Mouse (Mus musculus): ENCODE results near the gene Ccl11. TPM values are rescaled to one million over a fixed set of nuclear protein-coding genes. Genes with fewer than 3 reads are reported as not detected.

Gene Ccl11
- not detected in 2 replicates for polyA plus RNA-seq (2016; fragmentation: Nextera tagmentation; extraction: Ambion mirVana)

DNA sequence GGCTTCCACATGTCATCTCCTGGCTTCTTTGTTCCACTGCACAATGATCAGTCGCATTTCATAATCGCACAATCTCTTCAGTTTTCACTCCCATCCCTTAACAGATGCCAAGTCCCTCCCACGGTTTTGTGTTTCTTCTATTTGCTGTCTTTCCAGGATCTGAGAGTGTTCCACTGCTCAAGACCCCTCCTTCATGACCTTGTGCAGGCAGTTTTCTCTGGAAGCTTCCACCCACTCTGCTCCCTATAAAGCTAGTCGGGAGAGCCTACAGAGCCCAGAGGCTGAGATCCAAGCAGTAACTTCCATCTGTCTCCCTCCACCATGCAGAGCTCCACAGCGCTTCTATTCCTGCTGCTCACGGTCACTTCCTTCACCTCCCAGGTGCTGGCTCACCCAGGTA, at the start of gene Ccl11:
Ccl11 (plus strand) TSS at position 178 of the 400 bp plus-strand sequence.
- DNase-seq (ENCODE audit: low spot score) = no peak
- H3K9me3 ChIP-seq (replicated peaks) = no peaks in the 10 kb centered on the region
- H3K4me3 ChIP-seq = no peak within 1 kb of the TSS
- H3K27ac ChIP-seq = no peak within 1 kb of the TSS
- no peaks in the 10 kb centered on the region for H3K36me3 ChIP-seq
- WGBS = 86% methylated on average over 6 of the region's 6 CpGs
- H3K27me3 ChIP-seq (ENCODE audit: low read depth, poor library complexity, severe bottlenecking) = no peaks in the 10 kb centered on the region
- H3K4me1 ChIP-seq = peaks cover 10% of the 10 kb centered on the region; the same call in 1 of the 2 replicates

- Histone ChIP-seq H3K36me3 (no peaks in the 10 kb centered on the region), H3K27ac (no peak overlapping the region), H3K9me3 (replicated peaks) (no peaks in the 10 kb centered on the region), H3K4me3 (no peak overlapping the region), H3K27me3 (ENCODE audit: low read depth, poor library complexity, severe bottlenecking) (no peaks in the 10 kb centered on the region), H3K4me1 (peaks cover 15% of the 10 kb centered on the region)
- 93% methylated on average over 3 of the region's 3 CpGs for WGBS
- DNase-seq (ENCODE audit: low spot score) = no peak
Measured at GRCm38 (mm10) chr11:82010115-82010514, 47.5 kb upstream of the Ccl11 start.

DNA sequence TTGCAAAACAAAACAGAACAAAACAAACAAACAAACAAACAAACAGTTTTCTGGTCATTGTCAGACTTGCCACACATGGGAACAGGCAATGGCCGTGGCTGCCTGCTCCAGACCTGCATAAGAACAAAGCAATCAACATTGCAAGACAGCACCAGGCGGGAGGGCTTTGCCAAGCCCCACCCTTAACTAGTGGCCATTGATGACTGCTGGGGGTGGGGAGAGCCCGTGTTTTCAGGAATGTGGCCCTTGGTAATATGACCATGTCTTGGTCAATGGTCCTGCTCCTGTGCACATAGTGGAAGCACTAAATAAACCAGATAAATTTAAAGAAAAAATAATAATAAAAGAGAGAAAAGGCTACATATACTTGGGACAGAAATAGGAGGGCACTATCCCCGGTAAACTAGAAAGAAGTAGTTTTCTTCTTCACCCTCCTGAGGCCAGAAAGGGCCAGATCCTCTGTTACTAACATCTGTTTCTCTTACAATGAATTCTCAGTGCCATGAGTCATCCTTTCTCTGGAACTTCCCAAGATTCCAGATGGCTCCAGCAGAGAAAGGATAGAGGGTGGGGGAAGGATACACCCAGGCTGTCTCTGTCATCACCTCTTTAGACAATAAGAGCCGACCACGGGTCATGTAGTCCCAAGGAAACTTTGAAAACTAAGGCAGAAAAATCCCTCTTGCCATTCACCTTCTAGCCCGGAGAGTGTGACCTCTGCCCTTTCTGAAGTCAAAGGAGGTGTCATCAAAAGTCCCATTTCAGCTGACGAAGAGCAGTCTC, 46.0 kb upstream of the Ccl11 start:
- Histone ChIP-seq H3K27me3 (ENCODE audit: low read depth, poor library complexity, severe bottlenecking) (no peaks in the 10 kb centered on the region), H3K9me3 (replicated peaks) (no peaks in the 10 kb centered on the region), H3K36me3 (no peaks in the 10 kb centered on the region), H3K27ac (no peak overlapping the region), H3K4me1 (peaks cover 14% of the 10 kb centered on the region), H3K4me3 (no peak overlapping the region)
- DNase-seq (ENCODE audit: low spot score) = no peak
- 54% methylated on average over 8 of the region's 8 CpGs for WGBS

DNA sequence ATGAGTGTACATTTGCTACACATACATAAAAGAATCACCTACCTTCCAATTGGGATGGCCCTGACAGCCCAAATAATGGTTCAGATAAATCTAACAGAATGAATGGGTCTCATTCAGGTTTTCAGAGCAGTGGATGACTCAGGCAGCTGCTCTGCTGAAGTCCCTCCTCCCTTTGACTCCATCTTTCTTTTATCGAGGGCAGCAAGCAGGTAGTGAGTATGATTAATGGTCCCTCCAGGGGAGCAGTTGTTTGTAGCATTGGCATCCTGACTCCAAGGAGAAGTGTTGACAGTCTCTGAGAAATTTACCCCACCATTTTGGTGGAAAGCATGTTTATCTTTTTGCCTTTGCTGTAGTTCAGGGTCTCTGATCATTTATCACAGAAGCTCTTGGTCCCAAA, 43.9 kb upstream of the Ccl11 start:
- no peak for DNase-seq (ENCODE audit: low spot score)
- Histone ChIP-seq H3K27me3 (ENCODE audit: low read depth, poor library complexity, severe bottlenecking) (no peaks in the 10 kb centered on the region), H3K27ac (no peak overlapping the region), H3K36me3 (no peaks in the 10 kb centered on the region), H3K4me1 (peaks cover 3% of the 10 kb centered on the region; the same call in 1 of the 2 replicates), H3K4me3 (no peak overlapping the region), H3K9me3 (replicated peaks) (no peaks in the 10 kb centered on the region)
- WGBS = 42% methylated on average over 1 of the region's 1 CpGs

DNA sequence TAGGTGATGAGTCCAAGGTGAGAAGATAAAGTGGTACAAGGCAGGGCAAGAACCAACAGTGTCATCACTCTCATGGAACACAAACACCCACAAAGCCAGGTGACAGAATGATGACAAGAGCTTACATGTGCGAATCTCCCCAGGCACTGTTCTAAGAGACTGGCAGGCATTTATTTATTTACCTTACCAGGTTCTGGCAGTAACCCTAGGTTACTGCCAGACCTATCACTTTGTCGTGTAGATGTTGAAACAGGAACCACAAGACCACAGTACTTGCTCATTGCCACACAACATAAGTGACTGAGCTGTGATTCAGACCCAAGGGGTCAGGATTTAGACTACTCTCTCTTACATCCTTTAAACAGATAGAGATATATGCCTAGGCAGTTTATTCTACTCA, 42.6 kb upstream of the Ccl11 start:
- H3K36me3 ChIP-seq = no peaks in the 10 kb centered on the region
- WGBS = 62% methylated on average over 2 of the region's 2 CpGs
- DNase-seq (ENCODE audit: low spot score) = no peak
- no peak overlapping the region for H3K27ac ChIP-seq
- H3K4me3 ChIP-seq = no peak overlapping the region
- H3K27me3 ChIP-seq (ENCODE audit: low read depth, poor library complexity, severe bottlenecking) = no peaks in the 10 kb centered on the region
- no peaks in the 10 kb centered on the region for H3K9me3 ChIP-seq (replicated peaks)
- H3K4me1 ChIP-seq = peaks cover 3% of the 10 kb centered on the region; the same call in 1 of the 2 replicates

DNA sequence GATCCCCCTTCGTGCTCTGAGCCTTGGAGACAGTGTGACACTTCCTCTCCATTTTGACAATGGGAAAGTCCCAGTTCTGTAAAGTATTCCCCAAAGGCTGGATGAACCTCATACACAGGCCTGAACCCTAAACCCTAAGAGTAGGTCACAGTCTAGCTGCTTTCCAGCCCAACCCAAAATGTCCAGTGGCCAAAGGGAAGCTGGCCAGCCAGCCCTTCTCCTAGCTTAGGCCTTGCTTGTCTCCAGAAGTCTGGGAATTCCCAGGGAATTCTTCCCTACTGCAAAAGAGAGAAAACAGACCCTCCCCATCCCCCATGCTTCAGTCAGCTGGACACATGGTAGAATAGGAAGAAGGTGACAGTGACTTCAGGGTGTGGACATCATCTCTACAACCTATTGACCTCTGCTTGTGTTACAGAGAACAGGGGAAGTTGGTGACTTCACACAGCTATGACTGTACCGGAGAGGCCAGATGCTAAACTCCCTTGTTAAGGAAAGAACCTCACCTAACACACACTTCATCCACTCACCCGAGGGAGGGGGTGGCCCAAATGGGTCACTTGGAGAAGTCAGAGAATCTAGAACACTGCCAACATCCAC, 41.3 kb upstream of the Ccl11 start:
- no peaks in the 10 kb centered on the region for H3K27me3 ChIP-seq (ENCODE audit: low read depth, poor library complexity, severe bottlenecking)
- H3K9me3 ChIP-seq (replicated peaks) = no peaks in the 10 kb centered on the region
- 81% methylated on average over 3 of the region's 3 CpGs for WGBS
- no peak for DNase-seq (ENCODE audit: low spot score)
- no peak overlapping the region for H3K27ac ChIP-seq
- peaks cover 3% of the 10 kb centered on the region; the same call in 1 of the 2 replicates for H3K4me1 ChIP-seq
- no peak overlapping the region for H3K4me3 ChIP-seq
- no peaks in the 10 kb centered on the region for H3K36me3 ChIP-seq

DNA sequence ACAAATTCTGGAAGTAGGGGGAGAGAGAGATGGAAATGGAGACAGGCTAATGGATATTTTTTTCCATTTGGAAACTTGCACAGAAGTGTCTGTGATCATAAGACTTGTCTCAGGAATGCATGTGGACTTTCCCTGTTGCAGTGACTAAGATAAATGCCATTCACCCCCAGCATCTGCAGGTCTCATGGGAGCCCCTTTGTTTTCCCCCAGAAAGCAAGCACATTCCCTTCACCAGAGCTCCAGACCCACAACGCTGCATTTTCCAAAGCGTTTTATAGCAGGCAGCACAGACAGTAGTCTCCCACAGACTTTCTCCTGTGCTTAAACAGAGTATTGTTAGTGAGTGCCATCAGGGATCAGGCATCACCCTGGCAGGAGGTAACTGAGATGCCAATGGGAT, 38.2 kb upstream of the Ccl11 start:
- WGBS = 67% methylated on average over 2 of the region's 2 CpGs
- Histone ChIP-seq H3K4me1 (no peaks in the 10 kb centered on the region), H3K9me3 (replicated peaks) (no peaks in the 10 kb centered on the region), H3K27me3 (ENCODE audit: low read depth, poor library complexity, severe bottlenecking) (no peaks in the 10 kb centered on the region), H3K27ac (no peak overlapping the region), H3K4me3 (no peak overlapping the region), H3K36me3 (no peaks in the 10 kb centered on the region)
- DNase-seq (ENCODE audit: low spot score) = no peak

DNA sequence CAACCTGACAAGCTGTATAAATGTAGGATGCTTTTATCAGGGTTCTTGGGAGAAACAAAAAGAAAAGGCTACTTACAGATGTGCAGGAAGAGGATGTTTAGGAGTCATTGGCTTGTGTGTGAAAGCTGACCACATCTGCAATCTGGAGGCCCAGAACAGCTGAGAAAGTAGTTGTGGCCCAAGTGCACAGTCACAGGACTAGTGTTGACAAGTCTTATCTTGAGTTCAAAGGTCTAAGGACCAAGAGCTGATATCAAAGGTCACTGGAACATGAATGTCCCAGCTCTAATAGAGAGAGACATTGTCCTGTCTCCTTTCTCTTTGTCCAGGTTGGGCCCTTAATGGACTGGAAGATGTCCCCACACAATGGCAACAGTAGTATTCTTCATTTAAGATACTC, 37.8 kb upstream of the Ccl11 start:
- no peak for DNase-seq (ENCODE audit: low spot score)

DNA sequence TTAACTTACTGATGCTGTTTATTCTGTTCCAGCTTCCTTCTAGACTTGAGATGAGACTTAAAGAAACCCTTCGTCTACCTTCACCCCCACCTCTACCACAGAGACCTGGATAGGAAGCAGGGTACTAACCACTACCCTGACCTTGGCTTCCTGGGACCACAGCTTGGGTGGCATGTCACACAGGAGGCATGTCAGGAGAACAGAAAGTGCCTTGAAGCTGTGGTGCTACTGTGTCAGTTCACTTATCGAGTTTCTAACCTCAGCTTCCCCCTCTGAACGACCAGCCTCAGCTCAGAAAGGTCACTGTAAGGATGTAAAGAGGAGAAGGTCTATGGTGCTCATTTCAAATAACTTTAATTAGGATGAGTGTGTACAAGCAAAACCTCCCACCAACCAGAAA, 36.2 kb upstream of the Ccl11 start:
- H3K27ac ChIP-seq = no peak overlapping the region
- 75% methylated on average over 3 of the region's 3 CpGs for WGBS
- no peak for DNase-seq (ENCODE audit: low spot score)
- H3K4me1 ChIP-seq = no peaks in the 10 kb centered on the region
- H3K27me3 ChIP-seq (ENCODE audit: low read depth, poor library complexity, severe bottlenecking) = no peaks in the 10 kb centered on the region
- no peaks in the 10 kb centered on the region for H3K9me3 ChIP-seq (replicated peaks)
- H3K36me3 ChIP-seq = no peaks in the 10 kb centered on the region
- no peak overlapping the region for H3K4me3 ChIP-seq

More for the DNA sequence above, 37.8 kb upstream of the Ccl11 start:
- no peaks in the 10 kb centered on the region for H3K36me3 ChIP-seq
- no peaks in the 10 kb centered on the region for H3K27me3 ChIP-seq (ENCODE audit: low read depth, poor library complexity, severe bottlenecking)
- H3K4me1 ChIP-seq = no peaks in the 10 kb centered on the region
- H3K9me3 ChIP-seq (replicated peaks) = no peaks in the 10 kb centered on the region
- H3K27ac ChIP-seq = no peak overlapping the region
- no peak overlapping the region for H3K4me3 ChIP-seq

DNA sequence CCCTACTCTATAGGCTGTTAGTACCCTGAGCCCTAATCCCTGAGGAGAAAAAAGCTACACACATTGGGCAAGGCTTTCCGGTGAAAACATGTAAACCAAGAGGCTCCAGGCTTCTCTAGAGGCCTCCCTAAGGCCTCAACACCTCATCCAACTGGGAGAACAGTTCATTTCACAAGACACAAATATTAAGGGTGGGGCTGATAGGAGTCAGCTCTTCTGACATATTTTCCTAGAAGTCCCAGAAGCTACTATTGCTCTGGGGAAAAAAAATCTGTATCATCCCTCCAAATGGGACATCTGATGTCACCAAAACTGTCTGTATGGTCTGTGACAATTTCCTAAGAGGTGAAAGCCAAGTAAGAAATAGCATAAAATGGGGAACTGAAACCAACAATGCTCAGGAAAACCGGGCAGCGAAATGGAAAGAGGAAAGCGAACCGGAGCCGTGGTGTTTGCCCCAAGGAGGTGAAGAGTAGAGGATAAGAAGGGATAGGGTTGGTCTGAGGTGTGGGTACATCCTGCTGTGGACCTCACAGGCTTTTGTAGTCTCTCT, 35.0 kb upstream of the Ccl11 start:
- H3K4me3 ChIP-seq = no peak overlapping the region
- WGBS = 91% methylated on average over 6 of the region's 6 CpGs
- DNase-seq (ENCODE audit: low spot score) = no peak

DNA sequence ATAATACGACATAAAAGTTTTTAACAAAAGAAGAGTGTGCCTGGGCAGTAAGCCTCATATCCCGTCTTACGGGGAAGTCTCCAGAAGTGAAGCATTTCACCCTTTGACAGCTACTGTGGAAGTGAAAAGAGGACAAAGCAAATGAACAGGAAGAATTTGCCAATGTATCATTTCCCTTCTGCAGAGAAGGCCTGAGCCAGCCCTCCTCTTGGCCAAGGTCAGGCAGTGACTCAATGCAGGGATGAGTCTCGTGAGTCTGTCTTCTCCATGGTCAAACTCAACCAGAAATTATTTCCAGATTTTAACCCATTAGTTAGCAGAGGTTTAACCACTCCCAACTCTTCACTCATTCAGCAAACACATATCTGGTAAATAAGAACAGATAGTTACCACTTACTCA, 33.9 kb upstream of the Ccl11 start:
- 85% methylated on average over 4 of the region's 4 CpGs for WGBS
- Histone ChIP-seq H3K27ac (no peak overlapping the region), H3K4me1 (no peaks in the 10 kb centered on the region), H3K36me3 (no peaks in the 10 kb centered on the region), H3K27me3 (ENCODE audit: low read depth, poor library complexity, severe bottlenecking) (no peaks in the 10 kb centered on the region), H3K9me3 (replicated peaks) (no peaks in the 10 kb centered on the region), H3K4me3 (no peak overlapping the region)
- DNase-seq (ENCODE audit: low spot score) = no peak

More for the DNA sequence above, 35.0 kb upstream of the Ccl11 start:
- Histone ChIP-seq H3K27ac (no peak overlapping the region), H3K9me3 (replicated peaks) (no peaks in the 10 kb centered on the region), H3K4me1 (no peaks in the 10 kb centered on the region), H3K36me3 (no peaks in the 10 kb centered on the region), H3K27me3 (ENCODE audit: low read depth, poor library complexity, severe bottlenecking) (no peaks in the 10 kb centered on the region)

DNA sequence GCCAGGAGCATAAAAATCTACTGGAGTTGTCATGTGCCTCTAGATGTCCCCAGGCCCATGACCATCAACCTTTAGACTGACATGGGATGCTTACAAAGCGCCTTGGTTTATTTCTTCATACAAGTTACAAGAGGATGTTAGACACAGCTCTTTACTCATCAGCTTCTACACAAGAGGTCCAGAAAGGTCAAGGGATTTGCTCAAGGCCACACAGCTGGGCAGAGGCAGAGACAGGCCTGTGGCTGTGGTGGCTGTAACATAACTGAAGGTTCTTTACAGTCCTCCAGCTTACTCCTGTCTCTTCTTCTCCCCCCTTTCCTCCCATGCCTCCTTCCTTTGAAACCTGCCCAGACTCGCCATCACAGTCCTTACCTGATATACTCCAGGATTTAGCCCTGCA, 27.5 kb upstream of the Ccl11 start:
- Histone ChIP-seq H3K4me3 (no peak overlapping the region), H3K27ac (no peak overlapping the region), H3K27me3 (ENCODE audit: low read depth, poor library complexity, severe bottlenecking) (no peaks in the 10 kb centered on the region), H3K9me3 (replicated peaks) (no peaks in the 10 kb centered on the region), H3K4me1 (no peaks in the 10 kb centered on the region), H3K36me3 (no peaks in the 10 kb centered on the region)
- 83% methylated on average over 2 of the region's 2 CpGs for WGBS
- no peak for DNase-seq (ENCODE audit: low spot score)

DNA sequence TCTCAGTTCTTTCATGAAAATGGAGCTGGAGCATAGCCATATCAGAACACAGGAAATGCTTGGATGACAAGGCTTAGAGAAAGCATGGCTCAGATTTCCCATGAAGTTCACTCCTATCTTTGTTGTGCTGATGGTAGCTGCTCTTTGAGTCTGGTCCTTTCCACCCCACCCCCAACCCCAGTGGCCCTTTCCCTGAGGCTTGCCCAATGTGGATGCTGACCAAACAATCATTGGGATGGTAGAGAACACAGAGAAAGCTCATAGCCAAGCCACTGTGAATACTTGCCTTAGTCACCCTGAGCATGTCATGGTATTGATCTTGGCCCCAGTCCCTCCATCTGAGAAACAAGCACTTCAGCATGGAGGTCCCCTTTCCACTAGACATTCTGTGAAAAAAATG, 25.5 kb upstream of the Ccl11 start:
- DNase-seq (ENCODE audit: low spot score) = no peak
- Histone ChIP-seq H3K27ac (no peak overlapping the region), H3K4me3 (no peak overlapping the region), H3K27me3 (ENCODE audit: low read depth, poor library complexity, severe bottlenecking) (no peaks in the 10 kb centered on the region), H3K4me1 (0 out of 2 replicates have a peak, but pooled peaks cover 3% of the 10 kb centered on the region), H3K9me3 (replicated peaks) (no peaks in the 10 kb centered on the region), H3K36me3 (no peaks in the 10 kb centered on the region)
